Mouse (Mus musculus) kidney, postnatal 0 days (tissue): ENCODE measurements at regions not wholly inside any gene's neighbourhood (a gene's known extent, or its start where the extent isn't known, plus 50 kb on each side); places are given as distances from the start of the nearest gene placed in this dataset.

Experiments used
- ATAC-seq: fragments of 200-750 bp; cut with Nextera tagmentation; replicated peaks from 2 replicates; pipeline ENCODE4 v1.8.0; 2017; ENCODE audit warnings: low read depth, moderate number of reproducible peaks, moderate TSS enrichment, moderate library complexity; ENCODE audit not compliant: low FRiP score
- DNase-seq: peaks from one replicate; pipeline ENCODE4 v3.0.0-alpha.2; 2016; ENCODE audit warnings: low spot score
- H3K27ac ChIP-seq: fragments of 300-500 bp; sonication (generic); 2 replicates; pipeline ENCODE4 v1.5.1; 2014; ENCODE audit warnings: mild to moderate bottlenecking
- H3K27me3 ChIP-seq: fragments of 300-500 bp; sonication (generic); 2 replicates; pipeline ENCODE4 v1.6.1; 2014; ENCODE audit warnings: low read length, mixed read lengths; ENCODE audit not compliant: insufficient read depth
- H3K36me3 ChIP-seq: fragments of 300-500 bp; sonication (generic); 2 replicates; pipeline ENCODE4 v1.6.1; 2014; ENCODE audit warnings: low read length, mixed read lengths; ENCODE audit not compliant: insufficient read depth
- H3K4me1 ChIP-seq: fragments of 300-500 bp; sonication (generic); replicated peaks from 2 replicates; pipeline ENCODE4 v1.6.1; 2014; ENCODE audit warnings: antibody characterized with exemption, low read length, mixed read lengths; ENCODE audit not compliant: insufficient read depth
- H3K4me2 ChIP-seq: fragments of 300-500 bp; sonication (generic); 2 replicates; pipeline ENCODE4 v1.6.1; 2014; ENCODE audit warnings: mild to moderate bottlenecking, low read length, moderate library complexity, mixed read lengths
- H3K4me3 ChIP-seq: fragments of 300-500 bp; sonication (generic); replicated peaks from 2 replicates; pipeline ENCODE4 v1.5.1; 2014; ENCODE audit warnings: low read depth, low read length
- H3K9ac ChIP-seq: fragments of 300-500 bp; sonication (generic); 2 replicates; pipeline ENCODE4 v1.6.1; 2014; ENCODE audit warnings: low read depth, low read length
- H3K9me3 ChIP-seq: fragments of 300-500 bp; sonication (generic); replicated peaks from 2 replicates; pipeline ENCODE4 v1.6.1; 2016; ENCODE audit warnings: low read length, inconsistent platforms, mixed read lengths
- CTCF ChIP-seq: IDR thresholded peaks from 2 replicates; pipeline ENCODE4 v1.5.1; 2016; ENCODE audit warnings: antibody characterized with exemption, low read depth, mild to moderate bottlenecking, moderate library complexity
- WGBS: fragments of 180-500 bp; shearing (Covaris S2); extraction: QIAGEN DNeasy Blood & Tissue Kit; methylation state at CpG from one replicate; pipeline ENCODE4 v1.1.7; 2014; 5-methylcytosine and 5-hydroxymethylcytosine counted together

- no peak overlapping the region for H3K9ac ChIP-seq
- no peak for TF ChIP-seq CTCF
- no peak overlapping the region for H3K4me2 ChIP-seq
- H3K4me1 ChIP-seq, result no peaks in the 10 kb centered on the region; the same call in 1 of the 2 replicates
- H3K27ac ChIP-seq, result no peak overlapping the region
- 43% methylated on average over 14 of the region's 14 CpGs for whole genome bisulfite sequencing
- H3K36me3 ChIP-seq, result no peaks in the 10 kb centered on the region
- peak; percentile 63 for DNase-seq
- H3K4me3 ChIP-seq, result no peak overlapping the region
- H3K27me3 ChIP-seq, result no peaks in the 10 kb centered on the region
- H3K9me3 ChIP-seq, result no peaks in the 10 kb centered on the region
- ATAC-seq, result peak; percentile 62; the same call in 1 of the 2 replicates
These were observed 115.6 kb upstream of the Nsun2 start for GRCm38 (mm10) chr13:69417855-69418478.

- no peak for TF ChIP-seq CTCF
- WGBS, result 87% methylated on average over 8 of the region's 8 CpGs
- Histone ChIP-seq H3K36me3 (no peaks in the 10 kb centered on the region), H3K9ac (no peak overlapping the region), H3K4me1 (no peaks in the 10 kb centered on the region; the same call in 1 of the 2 replicates), H3K9me3 (no peaks in the 10 kb centered on the region), H3K27ac (no peak overlapping the region), H3K27me3 (no peaks in the 10 kb centered on the region), H3K4me3 (no peak overlapping the region), H3K4me2 (no peak overlapping the region)
- ATAC-seq (no peak), DNase-seq (no peak)
These were observed 113.4 kb upstream of the Nsun2 start for GRCm38 (mm10) chr13:69420166-69420565.

- Histone ChIP-seq H3K4me3 (no peak overlapping the region), H3K9ac (no peak overlapping the region), H3K36me3 (no peaks in the 10 kb centered on the region), H3K9me3 (no peaks in the 10 kb centered on the region), H3K27ac (no peak overlapping the region), H3K27me3 (no peaks in the 10 kb centered on the region), H3K4me2 (no peak overlapping the region), H3K4me1 (peaks cover 6% of the 10 kb centered on the region; the same call in 1 of the 2 replicates)
- TF ChIP-seq CTCF, result no peak
- no peak for DNase-seq
- no peak for ATAC-seq
These were observed 111.6 kb upstream of the Nsun2 start for GRCm38 (mm10) chr13:69421966-69422365.

GRCm38 (mm10) chr13:69426117-69426516 lies 107.4 kb upstream of the Nsun2 start:
- Histone ChIP-seq H3K36me3 (no peaks in the 10 kb centered on the region), H3K27me3 (no peaks in the 10 kb centered on the region), H3K4me3 (no peak overlapping the region), H3K27ac (no peak overlapping the region), H3K4me2 (no peak overlapping the region), H3K9me3 (no peaks in the 10 kb centered on the region), H3K4me1 (peaks cover 6% of the 10 kb centered on the region; the same call in 1 of the 2 replicates), H3K9ac (no peak overlapping the region)
- 27% methylated on average over 6 of the region's 6 CpGs for WGBS
- TF ChIP-seq CTCF, result no peak
- ATAC-seq, result no peak
- DNase-seq, result peak; percentile 51

- 9% methylated on average over 5 of the region's 5 CpGs for WGBS
- no peak overlapping the region for H3K4me3 ChIP-seq
- 0 out of 2 replicates have a peak overlapping the region, but pooled peaks have one; percentile 47 for H3K27ac ChIP-seq
- no peak overlapping the region for H3K4me2 ChIP-seq
- TF ChIP-seq CTCF, result no peak
- H3K27me3 ChIP-seq, result no peaks in the 10 kb centered on the region
- DNase-seq (peak; percentile 97), ATAC-seq (peak; percentile 89)
- H3K9me3 ChIP-seq, result no peaks in the 10 kb centered on the region
- H3K4me1 ChIP-seq, result peaks cover 6% of the 10 kb centered on the region; the same call in 1 of the 2 replicates
- no peak overlapping the region for H3K9ac ChIP-seq
- H3K36me3 ChIP-seq, result no peaks in the 10 kb centered on the region
These were observed 104.0 kb upstream of the Nsun2 start for GRCm38 (mm10) chr13:69429596-69429995.

GRCm38 (mm10) chr13:69433461-69434323 lies 99.9 kb upstream of the Nsun2 start:
- Histone ChIP-seq H3K36me3 (no peaks in the 10 kb centered on the region), H3K9ac (no peak overlapping the region), H3K4me1 (no peaks in the 10 kb centered on the region; the same call in 1 of the 2 replicates), H3K4me3 (no peak overlapping the region), H3K9me3 (no peaks in the 10 kb centered on the region), H3K27me3 (no peaks in the 10 kb centered on the region), H3K27ac (peak overlapping the region; percentile 31; the same call in 1 of the 2 replicates), H3K4me2 (no peak overlapping the region)
- ATAC-seq (no peak), DNase-seq (peak; percentile 66)
- 40% methylated on average over 8 of the region's 8 CpGs for WGBS
- no peak for TF ChIP-seq CTCF
